Mouse (Mus musculus): ENCODE data around the gene Tlcd2. TPM values are rescaled to one million over a fixed set of nuclear protein-coding genes. Genes with fewer than 3 reads are reported as not detected.

Gene Tlcd2
- total and polyA plus RNA-seq, 3 experiments = 3.7 to 10.3 (median 4.6) TPM

GRCm38 (mm10) chr11:75450304-75450908 lies 11.1 kb upstream of the Tlcd2 start:
- Histone ChIP-seq H3K79me2 (replicated peaks; ENCODE audit: control insufficient read depth, insufficient read depth, low read length) (0 out of 2 replicates have a peak, but pooled peaks cover 1% of the 10 kb centered on the region), H3K27me3 (ENCODE audit: control insufficient read depth, insufficient read depth, low read length) (no peaks in the 10 kb centered on the region), H3K36me3 (ENCODE audit: control insufficient read depth, insufficient read depth, low read length) (no peaks in the 10 kb centered on the region), H3K4me1 (ENCODE audit: control insufficient read depth, insufficient read depth, low read length) (peaks cover 8% of the 10 kb centered on the region), H3K27ac (no peak overlapping the region), H3K4me3 (no peak overlapping the region), H3K9ac (ENCODE audit: low read depth, low read length) (no peak overlapping the region)
- 64% methylated on average over 8 of the region's 8 CpGs for WGBS
- TF ChIP-seq POLR2A (IDR thresholded peaks at IDR 0.05; ENCODE audit: insufficient read depth, low read depth, low read length) (no peak), EP300 (IDR thresholded peaks at IDR 0.05; ENCODE audit: insufficient read depth, low read depth, low read length) (no peak), CTCF (IDR thresholded peaks at IDR 0.05) (no peak)
- no peak for DNase-seq
- intact Hi-C loops (cut with DNase I) = no loop called here

GRCm38 (mm10) chr11:75450936-75451335 lies 10.6 kb upstream of the Tlcd2 start:
- no peak overlapping the region for H3K27ac ChIP-seq
- H3K36me3 ChIP-seq (ENCODE audit: control insufficient read depth, insufficient read depth, low read length) = no peaks in the 10 kb centered on the region
- intact Hi-C loops (cut with DNase I) = no loop called here
- TF ChIP-seq CTCF (IDR thresholded peaks at IDR 0.05) (no peak), EP300 (IDR thresholded peaks at IDR 0.05; ENCODE audit: insufficient read depth, low read depth, low read length) (no peak), POLR2A (IDR thresholded peaks at IDR 0.05; ENCODE audit: insufficient read depth, low read depth, low read length) (no peak)
- no peak overlapping the region for H3K9ac ChIP-seq (ENCODE audit: low read depth, low read length)
- H3K4me3 ChIP-seq = no peak overlapping the region
- WGBS = 84% methylated on average over 15 of the region's 15 CpGs
- DNase-seq = peak in 1 of 2 experiments; percentile 22
- H3K27me3 ChIP-seq (ENCODE audit: control insufficient read depth, insufficient read depth, low read length) = no peaks in the 10 kb centered on the region
- peaks cover 8% of the 10 kb centered on the region for H3K4me1 ChIP-seq (ENCODE audit: control insufficient read depth, insufficient read depth, low read length)
- 0 out of 2 replicates have a peak, but pooled peaks cover 1% of the 10 kb centered on the region for H3K79me2 ChIP-seq (replicated peaks; ENCODE audit: control insufficient read depth, insufficient read depth, low read length)

- Histone ChIP-seq H3K27me3 (ENCODE audit: control insufficient read depth, insufficient read depth, low read length) (no peaks in the 10 kb centered on the region), H3K4me3 (no peak overlapping the region), H3K36me3 (ENCODE audit: control insufficient read depth, insufficient read depth, low read length) (no peaks in the 10 kb centered on the region), H3K9ac (ENCODE audit: low read depth, low read length) (no peak overlapping the region), H3K4me1 (ENCODE audit: control insufficient read depth, insufficient read depth, low read length) (peaks cover 8% of the 10 kb centered on the region), H3K79me2 (replicated peaks; ENCODE audit: control insufficient read depth, insufficient read depth, low read length) (0 out of 2 replicates have a peak, but pooled peaks cover 1% of the 10 kb centered on the region), H3K27ac (no peak overlapping the region)
- no peak for DNase-seq
- no peak for TF ChIP-seq CTCF (IDR thresholded peaks at IDR 0.05)
- TF ChIP-seq POLR2A (IDR thresholded peaks at IDR 0.05; ENCODE audit: insufficient read depth, low read depth, low read length) = no peak
- TF ChIP-seq EP300 (IDR thresholded peaks at IDR 0.05; ENCODE audit: insufficient read depth, low read depth, low read length) = no peak
- intact Hi-C loops (cut with DNase I) = no loop called here
- 93% methylated on average over 8 of the region's 8 CpGs for WGBS
Measured at GRCm38 (mm10) chr11:75452081-75452480, 9.4 kb upstream of the Tlcd2 start.

- intact Hi-C loops (cut with DNase I) = no loop called here
- Histone ChIP-seq H3K27ac (no peak overlapping the region), H3K79me2 (replicated peaks; ENCODE audit: control insufficient read depth, insufficient read depth, low read length) (0 out of 2 replicates have a peak, but pooled peaks cover 1% of the 10 kb centered on the region), H3K4me3 (no peak overlapping the region), H3K36me3 (ENCODE audit: control insufficient read depth, insufficient read depth, low read length) (no peaks in the 10 kb centered on the region), H3K27me3 (ENCODE audit: control insufficient read depth, insufficient read depth, low read length) (no peaks in the 10 kb centered on the region), H3K4me1 (ENCODE audit: control insufficient read depth, insufficient read depth, low read length) (peaks cover 8% of the 10 kb centered on the region), H3K9ac (ENCODE audit: low read depth, low read length) (no peak overlapping the region)
- DNase-seq = peak in 1 of 2 experiments; percentile 16
- 93% methylated on average over 31 of the region's 31 CpGs for WGBS
- TF ChIP-seq POLR2A (IDR thresholded peaks at IDR 0.05; ENCODE audit: insufficient read depth, low read depth, low read length) (no peak), EP300 (IDR thresholded peaks at IDR 0.05; ENCODE audit: insufficient read depth, low read depth, low read length) (no peak), CTCF (IDR thresholded peaks at IDR 0.05) (no peak)
Measured at GRCm38 (mm10) chr11:75452812-75453557, 8.5 kb upstream of the Tlcd2 start.

- TF ChIP-seq CTCF (IDR thresholded peaks at IDR 0.05) (peak; percentile 69), EP300 (IDR thresholded peaks at IDR 0.05; ENCODE audit: insufficient read depth, low read depth, low read length) (peak; percentile 81), POLR2A (IDR thresholded peaks at IDR 0.05; ENCODE audit: insufficient read depth, low read depth, low read length) (peak; percentile 83)
- intact Hi-C loops (cut with DNase I) = no loop called here
- Histone ChIP-seq H3K9ac (ENCODE audit: low read depth, low read length) (peak within 1 kb of the TSS; percentile 73), H3K79me2 (replicated peaks; ENCODE audit: control insufficient read depth, insufficient read depth, low read length) (0 out of 2 replicates have a peak, but pooled peaks cover 1% of the 10 kb centered on the region), H3K27ac (peak within 1 kb of the TSS; percentile 71), H3K4me1 (ENCODE audit: control insufficient read depth, insufficient read depth, low read length) (peaks cover 15% of the 10 kb centered on the region), H3K27me3 (ENCODE audit: control insufficient read depth, insufficient read depth, low read length) (no peaks in the 10 kb centered on the region), H3K36me3 (ENCODE audit: control insufficient read depth, insufficient read depth, low read length) (peaks cover 3% of the 10 kb centered on the region), H3K4me3 (peak within 1 kb of the TSS; percentile 87)
- peak; percentile 88 to 93 for DNase-seq
- WGBS = 4% methylated on average over 56 of the region's 56 CpGs
Measured at GRCm38 (mm10) chr11:75453991-75454930, 7.3 kb upstream of the Tlcd2 start, which contains the start of gene Wdr81. Wdr81 (minus strand) TSS chr11:75454717.

All from heart, adult 2 months (tissue).